Mouse (Mus musculus) midbrain, embryonic 16.5 days (tissue): Measurements from ENCODE around the gene Plb1. TPM values are rescaled to one million over a fixed set of nuclear protein-coding genes. Genes with fewer than 3 reads are reported as not detected.

Source experiments
- ATAC-seq: fragments of 200-750 bp; cut with Nextera tagmentation; 2 replicates; pipeline ENCODE4 v1.8.0; 2017; ENCODE audit warnings: moderate TSS enrichment
- H3K27ac ChIP-seq: fragments of 300-500 bp; sonication (generic); 2 replicates; pipeline ENCODE4 v1.5.1; 2014; ENCODE audit warnings: mild to moderate bottlenecking, low read length, mixed read lengths
- H3K27me3 ChIP-seq: fragments of 300-500 bp; sonication (generic); 2 replicates; pipeline ENCODE4 v1.6.1; 2014; ENCODE audit warnings: low read depth, low read length, mixed read lengths; ENCODE audit not compliant: control insufficient read depth, insufficient read depth
- H3K36me3 ChIP-seq: fragments of 300-500 bp; sonication (generic); 2 replicates; pipeline ENCODE4 v1.6.1; 2014; ENCODE audit warnings: mild to moderate bottlenecking, low read length, moderate library complexity, mixed read lengths; ENCODE audit not compliant: control insufficient read depth, insufficient read depth
- H3K4me1 ChIP-seq: fragments of 300-500 bp; sonication (generic); 2 replicates; pipeline ENCODE4 v1.6.1; 2014; ENCODE audit warnings: mild to moderate bottlenecking, low read length, mixed read lengths; ENCODE audit not compliant: control insufficient read depth, insufficient read depth
- H3K4me2 ChIP-seq: fragments of 300-500 bp; sonication (generic); 2 replicates; pipeline ENCODE4 v1.6.1; 2014; ENCODE audit warnings: mild to moderate bottlenecking, low read length, mixed read lengths
- H3K4me3 ChIP-seq: fragments of 300-500 bp; sonication (generic); 2 replicates; pipeline ENCODE4 v1.5.1; 2014; ENCODE audit warnings: low read depth, mild to moderate bottlenecking, low read length, moderate library complexity, mixed read lengths
- H3K9ac ChIP-seq: fragments of 300-500 bp; sonication (generic); 2 replicates; pipeline ENCODE4 v1.6.1; 2014; ENCODE audit warnings: low read depth, low read length, mixed read lengths
- H3K9me3 ChIP-seq: fragments of 300-500 bp; sonication (generic); replicated peaks from 2 replicates; pipeline ENCODE4 v1.6.1; 2014; ENCODE audit warnings: mild to moderate bottlenecking, low read length, mixed read lengths; ENCODE audit not compliant: control insufficient read depth, poor library complexity, severe bottlenecking
- WGBS: fragments of 180-500 bp; shearing (Covaris S2); extraction: QIAGEN DNeasy Blood & Tissue Kit; methylation state at CpG from one replicate; pipeline ENCODE4 v1.1.7; 2014; 5-methylcytosine and 5-hydroxymethylcytosine counted together
- polyA plus RNA-seq: library from polyadenylated mRNA; unstranded; fragments of >200 nt; fragmentation: Nextera tagmentation; extraction: Ambion mirVana; gene quantifications from 2 replicates; pipeline ENCODE4 v1.2.1, GENCODE M21; 2015

Plb1 gene
- polyA plus RNA-seq, 1 experiment from 2014 or later = 0.04 TPM

DNA sequence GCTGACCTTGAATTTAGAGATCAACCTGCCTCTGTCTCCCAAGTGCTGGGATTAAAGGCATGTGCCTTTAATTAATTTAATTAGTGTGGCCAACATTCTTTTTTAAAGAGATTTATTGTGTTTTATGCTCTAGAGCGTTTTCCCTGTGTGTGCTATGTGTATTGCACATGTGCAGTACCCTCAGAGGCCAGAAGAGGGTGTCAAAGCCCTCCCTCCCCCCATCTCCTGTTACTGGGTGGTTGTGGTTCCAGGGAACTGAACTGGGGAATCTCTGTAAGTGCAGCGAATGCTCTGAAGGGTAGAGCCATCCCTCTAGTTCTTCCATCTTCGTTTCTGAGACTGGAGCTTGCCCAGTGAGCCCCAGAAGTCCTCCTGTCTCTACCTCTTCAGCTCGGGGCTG, 2.1 kb upstream of the Plb1 start:
- no peak overlapping the region for H3K4me3 ChIP-seq
- H3K9me3 ChIP-seq = no peaks in the 10 kb centered on the region
- no peak for ATAC-seq
- H3K36me3 ChIP-seq = no peaks in the 10 kb centered on the region
- H3K27me3 ChIP-seq = no peaks in the 10 kb centered on the region
- 44% methylated on average over 4 of the region's 4 CpGs for WGBS
- no peaks in the 10 kb centered on the region for H3K4me1 ChIP-seq
- no peak overlapping the region for H3K9ac ChIP-seq
- no peak overlapping the region for H3K4me2 ChIP-seq
- no peak overlapping the region for H3K27ac ChIP-seq

DNA sequence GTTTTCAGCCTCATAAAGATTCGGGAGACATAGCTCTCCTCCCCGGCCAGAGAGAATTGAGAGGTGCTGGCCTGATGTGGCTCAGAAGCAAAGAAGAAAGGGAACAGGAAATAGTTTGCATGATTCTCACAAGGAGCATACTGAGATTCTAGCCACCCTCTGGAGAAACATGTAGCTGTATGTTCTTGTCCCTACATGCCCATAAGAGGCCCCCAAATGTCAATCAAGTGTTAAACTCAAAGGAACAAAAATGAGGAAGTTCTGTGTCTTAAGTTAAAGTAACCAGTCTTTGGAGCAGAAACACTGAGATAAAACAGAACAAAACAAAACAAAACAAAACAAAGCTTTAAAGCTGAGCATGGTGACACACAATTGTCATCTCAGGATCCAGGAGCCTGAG, 6.8 kb downstream of the Plb1 start:
- ATAC-seq = no peak
- Histone ChIP-seq H3K27me3 (no peaks in the 10 kb centered on the region), H3K4me2 (no peak overlapping the region), H3K36me3 (no peaks in the 10 kb centered on the region), H3K9ac (no peak overlapping the region), H3K4me3 (no peak overlapping the region), H3K4me1 (no peaks in the 10 kb centered on the region), H3K27ac (no peak overlapping the region), H3K9me3 (no peaks in the 10 kb centered on the region)
- 80% methylated on average over 2 of the region's 2 CpGs for WGBS

DNA sequence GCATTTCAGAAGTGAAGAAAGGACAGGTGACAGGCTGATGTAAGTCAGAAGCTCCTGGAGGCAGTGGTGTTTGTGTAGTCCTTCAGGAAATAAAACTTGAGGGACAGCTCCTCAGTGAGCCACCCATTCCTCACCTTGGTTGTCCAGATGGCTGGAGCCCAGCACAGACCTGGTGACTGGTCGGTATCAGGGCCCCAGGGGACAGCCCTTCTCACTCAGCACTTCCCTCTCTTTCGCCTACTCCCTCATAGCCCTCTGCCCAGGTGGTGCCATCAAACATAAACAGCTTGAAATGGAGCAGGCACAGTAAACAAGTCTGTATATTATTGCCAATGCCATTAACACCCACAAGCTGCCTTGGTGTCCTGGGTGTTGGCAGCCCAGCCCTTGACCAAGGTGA, 8.2 kb downstream of the Plb1 start:
- Histone ChIP-seq H3K27me3 (no peaks in the 10 kb centered on the region), H3K4me2 (no peak overlapping the region), H3K27ac (no peak overlapping the region), H3K4me3 (no peak overlapping the region), H3K9ac (no peak overlapping the region), H3K9me3 (no peaks in the 10 kb centered on the region), H3K36me3 (no peaks in the 10 kb centered on the region), H3K4me1 (no peaks in the 10 kb centered on the region)
- ATAC-seq = no peak
- WGBS = 65% methylated on average over 2 of the region's 2 CpGs

DNA sequence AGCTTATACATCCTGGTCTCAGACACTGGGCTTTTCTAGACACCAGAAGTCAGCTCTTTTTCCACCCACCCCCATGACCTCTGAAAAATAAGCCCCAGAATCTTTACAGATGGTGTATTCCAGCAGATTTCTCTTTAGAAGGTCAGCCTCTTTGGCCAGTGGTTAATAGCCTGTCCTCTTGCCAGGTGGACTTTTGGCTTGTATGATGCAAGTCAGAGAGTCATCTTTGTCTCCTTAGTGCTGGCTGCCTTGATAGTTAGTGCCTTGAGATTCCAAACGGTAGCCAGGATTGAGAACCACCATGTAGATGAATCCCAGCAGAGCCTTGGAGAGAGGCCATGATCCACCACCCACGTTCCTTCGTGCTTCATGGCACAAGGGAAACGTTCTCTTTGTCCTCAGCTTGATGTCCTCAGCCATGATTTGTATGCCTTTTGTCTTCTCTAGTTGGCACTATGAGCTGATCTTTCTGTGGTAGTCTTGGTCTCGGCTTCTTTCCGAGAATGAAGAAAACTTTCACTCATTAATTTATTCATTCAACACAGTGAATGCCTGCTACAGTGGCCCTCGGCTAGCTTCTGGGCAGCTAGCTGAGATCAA, 10.9 kb downstream of the Plb1 start:
- H3K27ac ChIP-seq = no peak overlapping the region
- no peak for ATAC-seq
- 37% methylated on average over 7 of the region's 7 CpGs for WGBS
- no peak overlapping the region for H3K4me3 ChIP-seq
- no peak overlapping the region for H3K9ac ChIP-seq
- H3K4me2 ChIP-seq = no peak overlapping the region
- H3K9me3 ChIP-seq = no peaks in the 10 kb centered on the region
- no peaks in the 10 kb centered on the region for H3K36me3 ChIP-seq
- no peaks in the 10 kb centered on the region for H3K27me3 ChIP-seq
- no peaks in the 10 kb centered on the region for H3K4me1 ChIP-seq

DNA sequence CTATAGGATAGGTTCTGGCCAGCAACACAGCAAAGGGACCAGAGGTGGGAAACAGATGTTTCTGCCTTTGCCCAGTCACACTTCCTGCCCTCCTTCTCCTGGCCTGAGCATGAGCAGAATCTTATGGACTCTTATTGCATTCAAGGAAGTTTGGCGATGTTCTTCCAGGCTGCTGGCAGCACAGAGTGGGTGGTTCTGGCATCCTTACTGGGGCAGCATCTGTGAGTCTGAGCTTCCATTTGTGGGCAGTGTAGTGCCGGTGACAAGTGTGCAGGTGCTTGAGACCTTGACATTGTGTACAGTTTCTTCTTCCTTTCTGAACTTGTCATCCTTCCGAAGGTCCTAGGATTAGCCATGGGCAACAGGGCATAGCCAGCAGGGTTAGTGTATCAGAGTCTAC, 12.9 kb downstream of the Plb1 start:
- Histone ChIP-seq H3K9me3 (no peaks in the 10 kb centered on the region), H3K4me1 (no peaks in the 10 kb centered on the region), H3K36me3 (no peaks in the 10 kb centered on the region), H3K4me2 (no peak overlapping the region), H3K27ac (no peak overlapping the region), H3K9ac (no peak overlapping the region), H3K4me3 (no peak overlapping the region), H3K27me3 (no peaks in the 10 kb centered on the region)
- ATAC-seq = no peak
- WGBS = 91% methylated on average over 3 of the region's 3 CpGs

DNA sequence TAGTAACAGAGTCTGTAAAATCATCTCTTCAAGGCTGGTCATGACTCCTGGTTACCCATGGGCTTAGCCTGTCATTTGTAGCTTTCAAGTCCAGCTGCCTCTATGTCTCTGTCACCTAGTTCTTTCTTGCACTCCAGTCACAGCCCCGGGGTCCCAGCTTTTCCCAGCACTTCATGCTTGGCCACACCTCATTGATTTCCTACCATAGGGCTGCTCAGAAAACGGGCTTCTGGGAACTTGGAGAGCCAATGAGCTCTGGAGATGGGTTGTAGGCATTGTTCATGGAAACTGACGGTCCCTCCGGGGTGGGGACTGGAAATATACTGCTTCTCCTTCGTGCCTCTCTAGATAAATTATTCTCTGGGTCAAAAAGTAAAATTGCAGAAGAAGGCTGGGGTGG, 28.2 kb downstream of the Plb1 start:
- 35% methylated on average over 5 of the region's 5 CpGs for WGBS
- H3K27me3 ChIP-seq = no peaks in the 10 kb centered on the region
- H3K4me3 ChIP-seq = no peak overlapping the region
- H3K4me2 ChIP-seq = no peak overlapping the region
- H3K27ac ChIP-seq = no peak overlapping the region
- H3K36me3 ChIP-seq = no peaks in the 10 kb centered on the region
- no peak for ATAC-seq
- H3K9me3 ChIP-seq = no peaks in the 10 kb centered on the region
- no peaks in the 10 kb centered on the region for H3K4me1 ChIP-seq
- no peak overlapping the region for H3K9ac ChIP-seq

DNA sequence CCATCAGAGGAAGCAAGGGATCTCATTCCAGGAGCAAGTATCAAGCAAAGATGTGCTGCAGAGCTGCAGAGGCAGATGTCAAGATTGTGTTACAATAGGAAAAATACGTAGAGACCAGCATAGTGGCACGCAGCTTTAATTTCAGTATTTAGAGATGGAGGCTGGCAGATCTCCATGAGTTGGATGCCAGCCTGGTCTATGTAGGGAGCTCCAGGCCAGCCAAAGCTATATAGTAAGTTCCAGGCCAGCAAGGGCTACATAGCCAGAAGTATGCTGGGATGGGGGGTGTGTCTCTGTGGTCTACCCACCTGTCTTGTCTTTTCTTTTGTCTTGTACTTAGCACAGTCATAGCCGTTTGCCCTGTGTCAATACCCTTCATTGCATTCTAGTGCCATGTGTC, 28.7 kb downstream of the Plb1 start:
- WGBS = 85% methylated on average over 3 of the region's 3 CpGs
- Histone ChIP-seq H3K27me3 (no peaks in the 10 kb centered on the region), H3K9me3 (no peaks in the 10 kb centered on the region), H3K27ac (no peak overlapping the region), H3K4me1 (no peaks in the 10 kb centered on the region), H3K4me3 (no peak overlapping the region), H3K36me3 (no peaks in the 10 kb centered on the region), H3K4me2 (no peak overlapping the region), H3K9ac (no peak overlapping the region)
- ATAC-seq = no peak

DNA sequence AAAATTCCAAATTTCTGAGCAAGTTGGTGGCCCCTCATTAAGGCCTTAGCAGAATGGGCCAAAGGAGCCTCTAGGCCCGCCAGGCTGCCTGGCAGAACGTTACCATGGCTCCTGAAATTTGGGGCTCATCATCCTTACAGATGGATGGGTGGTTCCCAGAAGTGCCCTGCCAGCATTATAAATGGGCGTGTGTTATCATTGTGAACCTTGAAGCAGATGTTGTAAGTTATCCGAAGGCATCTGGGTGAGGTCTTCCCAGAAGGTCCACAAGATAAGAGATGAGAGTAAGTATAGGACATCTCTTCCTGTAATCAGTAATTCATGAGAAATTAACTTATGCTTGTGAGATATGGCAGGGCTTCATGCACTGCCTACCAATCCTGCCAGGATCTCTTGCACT, 30.0 kb downstream of the Plb1 start:
- H3K9me3 ChIP-seq = no peaks in the 10 kb centered on the region
- H3K36me3 ChIP-seq = no peaks in the 10 kb centered on the region
- no peak overlapping the region for H3K9ac ChIP-seq
- no peaks in the 10 kb centered on the region for H3K27me3 ChIP-seq
- ATAC-seq = no peak
- H3K4me2 ChIP-seq = no peak overlapping the region
- no peaks in the 10 kb centered on the region for H3K4me1 ChIP-seq
- WGBS = 84% methylated on average over 4 of the region's 4 CpGs
- no peak overlapping the region for H3K4me3 ChIP-seq
- no peak overlapping the region for H3K27ac ChIP-seq

DNA sequence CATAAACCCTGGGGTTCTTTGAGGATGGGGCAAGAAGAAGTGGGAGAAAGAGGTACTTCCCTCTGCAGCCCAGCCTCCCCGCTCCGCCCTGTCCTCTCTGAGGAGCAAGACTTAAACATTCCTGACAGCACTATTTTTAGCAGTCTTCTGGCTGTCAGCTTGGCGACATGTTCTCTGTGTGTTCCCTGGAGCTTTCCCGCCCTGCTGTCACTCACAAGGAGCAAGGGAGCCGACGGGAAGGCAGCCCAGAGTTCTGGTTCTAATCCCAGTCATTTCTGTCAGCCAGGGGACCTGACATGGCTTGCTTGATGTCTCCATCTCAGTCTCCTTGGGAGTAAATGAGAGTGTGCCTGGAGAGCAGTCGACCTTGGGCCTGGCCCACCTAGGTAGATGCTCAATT, 40.0 kb downstream of the Plb1 start:
- H3K27ac ChIP-seq = no peak overlapping the region
- no peaks in the 10 kb centered on the region for H3K36me3 ChIP-seq
- H3K27me3 ChIP-seq = no peaks in the 10 kb centered on the region
- no peak overlapping the region for H3K4me3 ChIP-seq
- 41% methylated on average over 7 of the region's 7 CpGs for WGBS
- H3K4me1 ChIP-seq = no peaks in the 10 kb centered on the region
- H3K4me2 ChIP-seq = no peak overlapping the region
- ATAC-seq = peak; percentile 39; the same call in 1 of the 2 replicates
- H3K9me3 ChIP-seq = no peaks in the 10 kb centered on the region
- H3K9ac ChIP-seq = no peak overlapping the region
